Mouse (Mus musculus) CH12.LX (cell line): Measurements from ENCODE around the gene Ubtf. TPM values are rescaled to one million over a fixed set of nuclear protein-coding genes. Genes with fewer than 3 reads are reported as not detected.
A peak's percentile ranks its signal among the peaks of the same experiment; 100 is the strongest.

Experiments
- DNase-seq: peaks from one replicate; pipeline ENCODE4 v3.0.0-alpha.2; 2013; ENCODE audit errors: extremely low read depth
- H3K27ac ChIP-seq: 2 replicates; pipeline ENCODE4 v1.5.1; 2012; ENCODE audit warnings: low read depth, mild to moderate bottlenecking, control low read depth, moderate library complexity; ENCODE audit not compliant: insufficient read depth
- H3K27me3 ChIP-seq: replicated peaks from 2 replicates; pipeline ENCODE3; 2012; ENCODE audit warnings: inconsistent platforms
- H3K36me3 ChIP-seq, 2 experiments: replicated peaks in 1 of 2; 2 replicates each; pipeline versions ENCODE3 to v1.6.1; 2012; ENCODE audit warnings: inconsistent platforms in 1 of 2, low read length in 1 of 2, mild to moderate bottlenecking in 1 of 2, mixed read lengths in 1 of 2, moderate library complexity in 1 of 2; ENCODE audit not compliant: control insufficient read depth in 1 of 2, insufficient read depth in 1 of 2
- H3K4me1 ChIP-seq, 2 experiments: 2 replicates each; pipeline ENCODE4 v1.6.1; 2012; ENCODE audit warnings: inconsistent platforms in 1 of 2, moderate library complexity in 1 of 2; ENCODE audit not compliant: insufficient read depth in 2 of 2, control insufficient read depth in 1 of 2
- H3K4me2 ChIP-seq: 2 replicates; pipeline ENCODE4 v1.6.1; 2012; ENCODE audit warnings: low read depth, mild to moderate bottlenecking, control low read depth; ENCODE audit not compliant: poor library complexity, insufficient read depth, severe bottlenecking
- H3K4me3 ChIP-seq, 3 experiments: fragments of 150-350 bp in 1 of 3; sonication (generic) in 1 of 3; replicated peaks in 1 of 3; 2 replicates each; pipeline versions ENCODE3 to v1.5.1; 2011 to 2012; ENCODE audit warnings: low read depth in 2 of 3, low read length in 2 of 3, mild to moderate bottlenecking in 2 of 3, moderate library complexity in 2 of 3, control low read depth in 1 of 3, improper control_type of control experiment in 1 of 3, inconsistent platforms in 1 of 3, mixed read lengths in 1 of 3; ENCODE audit not compliant: poor library complexity in 1 of 3
- H3K79me2 ChIP-seq: replicated peaks from 2 replicates; pipeline ENCODE4 v1.6.1; 2012; ENCODE audit warnings: mild to moderate bottlenecking, moderate library complexity; ENCODE audit not compliant: control insufficient read depth, poor library complexity, insufficient read depth, severe bottlenecking; ENCODE audit errors: extremely low read depth
- H3K9ac ChIP-seq: 2 replicates; pipeline ENCODE4 v1.6.1; 2012; ENCODE audit warnings: low read depth, mild to moderate bottlenecking, control low read depth, moderate library complexity; ENCODE audit not compliant: insufficient read depth
- H3K9me3 ChIP-seq: replicated peaks from 2 replicates; pipeline ENCODE3; 2012; ENCODE audit warnings: low read length, inconsistent platforms, mixed read lengths
- BHLHE40 ChIP-seq: IDR thresholded peaks from 2 replicates; pipeline ENCODE4 v1.6.1; 2011; ENCODE audit warnings: mild to moderate bottlenecking, low read depth, low read length, improper control_type of control experiment
- CHD1 ChIP-seq: IDR thresholded peaks from 2 replicates; pipeline ENCODE4 v1.6.1; 2012; ENCODE audit warnings: low read depth, low read length, improper control_type of control experiment, inconsistent platforms
- CTCF ChIP-seq, 2 experiments: IDR thresholded peaks in 1 of 2; conservative IDR thresholded peaks in 1 of 2; 2 replicates each; pipeline ENCODE4 v1.5.1; 2011 to 2012; ENCODE audit warnings: low read depth in 2 of 2, low read length in 2 of 2, improper control_type of control experiment in 1 of 2, inconsistent platforms in 1 of 2, mild to moderate bottlenecking in 1 of 2, moderate library complexity in 1 of 2
- E2F4 ChIP-seq: IDR thresholded peaks from 2 replicates; pipeline ENCODE4 v1.6.1; 2011; ENCODE audit warnings: low read depth, low read length, improper control_type of control experiment; ENCODE audit not compliant: insufficient replicate concordance
- ELF1 ChIP-seq: IDR thresholded peaks from 2 replicates; pipeline ENCODE4 v1.6.1; 2014; ENCODE audit warnings: low read depth, mild to moderate bottlenecking, inconsistent platforms, low read length, improper control_type of control experiment
- EP300 ChIP-seq: IDR thresholded peaks from 2 replicates; pipeline ENCODE4 v1.6.1; 2011; ENCODE audit warnings: low read length, improper control_type of control experiment
- ETS1 ChIP-seq: conservative IDR thresholded peaks from 2 replicates; pipeline ENCODE4 v1.6.1; 2012; ENCODE audit warnings: low read depth, mild to moderate bottlenecking, inconsistent platforms, low read length, improper control_type of control experiment, moderate library complexity
- HCFC1 ChIP-seq: IDR thresholded peaks from 2 replicates; pipeline ENCODE4 v1.6.1; 2012; ENCODE audit warnings: low read depth, mild to moderate bottlenecking, inconsistent platforms, low read length, improper control_type of control experiment
- IRF4 ChIP-seq: IDR thresholded peaks from 2 replicates; pipeline ENCODE4 v1.6.1; 2014; ENCODE audit warnings: low read depth, mild to moderate bottlenecking, inconsistent platforms, low read length, improper control_type of control experiment
- JUND ChIP-seq: conservative IDR thresholded peaks from 2 replicates; pipeline ENCODE4 v1.6.1; 2011; ENCODE audit warnings: low read depth, low read length, improper control_type of control experiment
- KAT2A ChIP-seq: IDR thresholded peaks from 2 replicates; pipeline ENCODE4 v1.6.1; 2012; ENCODE audit warnings: low read length, improper control_type of control experiment, inconsistent platforms; ENCODE audit not compliant: insufficient replicate concordance
- MAFK ChIP-seq: IDR thresholded peaks from 2 replicates; pipeline ENCODE4 v1.6.1; 2011; ENCODE audit warnings: low read length, improper control_type of control experiment; ENCODE audit not compliant: insufficient replicate concordance
- MAX ChIP-seq: IDR thresholded peaks from 2 replicates; pipeline ENCODE4 v1.6.1; 2011; ENCODE audit warnings: low read length, improper control_type of control experiment
- MAZ ChIP-seq: IDR thresholded peaks from 2 replicates; pipeline ENCODE4 v1.6.1; 2012; ENCODE audit warnings: low read depth, mild to moderate bottlenecking, inconsistent platforms, low read length, improper control_type of control experiment, moderate library complexity
- MEF2A ChIP-seq: IDR thresholded peaks from 2 replicates; pipeline ENCODE4 v1.6.1; 2014; ENCODE audit warnings: low read depth, mild to moderate bottlenecking, inconsistent platforms, low read length, improper control_type of control experiment, borderline replicate concordance
- MXI1 ChIP-seq: IDR thresholded peaks from 2 replicates; pipeline ENCODE4 v1.6.1; 2011; ENCODE audit warnings: mild to moderate bottlenecking, low read depth, low read length, improper control_type of control experiment
- MYC ChIP-seq: IDR thresholded peaks from 2 replicates; pipeline ENCODE4 v1.6.1; 2011; ENCODE audit warnings: low read depth, mild to moderate bottlenecking, improper control_type of control experiment, low read length
- NELFE ChIP-seq: IDR thresholded peaks from 2 replicates; pipeline ENCODE4 v1.6.1; 2011; ENCODE audit warnings: low read depth, low read length, improper control_type of control experiment
- NRF1 ChIP-seq: IDR thresholded peaks from 2 replicates; pipeline ENCODE4 v1.6.1; 2014; ENCODE audit warnings: low read depth, mild to moderate bottlenecking, inconsistent platforms, low read length, improper control_type of control experiment, moderate library complexity
- PAX5 ChIP-seq: IDR thresholded peaks from 2 replicates; pipeline ENCODE4 v1.6.1; 2012; ENCODE audit warnings: low read length, inconsistent platforms, mixed read lengths
- POLR2A ChIP-seq: IDR thresholded peaks from 2 replicates; pipeline ENCODE4 v1.6.1; 2011; ENCODE audit warnings: low read depth, mild to moderate bottlenecking, improper control_type of control experiment, low read length
- POLR2AphosphoS2 ChIP-seq: IDR thresholded peaks from 2 replicates; pipeline ENCODE4 v1.6.1; 2011; ENCODE audit warnings: low read depth, low read length, improper control_type of control experiment
- RAD21 ChIP-seq: IDR thresholded peaks from 2 replicates; pipeline ENCODE4 v1.6.1; 2011; ENCODE audit warnings: low read depth, mild to moderate bottlenecking, low read length, improper control_type of control experiment, moderate library complexity
- RCOR1 ChIP-seq: conservative IDR thresholded peaks from 2 replicates; pipeline ENCODE4 v1.6.1; 2012; ENCODE audit warnings: low read depth, mild to moderate bottlenecking, inconsistent platforms, low read length, improper control_type of control experiment
- SIN3A ChIP-seq: IDR thresholded peaks from 2 replicates; pipeline ENCODE4 v1.6.1; 2012; ENCODE audit warnings: low read length, improper control_type of control experiment, inconsistent platforms
- SMC3 ChIP-seq: IDR thresholded peaks from 2 replicates; pipeline ENCODE4 v1.6.1; 2011; ENCODE audit warnings: low read depth, low read length, improper control_type of control experiment
- TBP ChIP-seq: conservative IDR thresholded peaks from 2 replicates; pipeline ENCODE4 v1.6.1; 2011; ENCODE audit warnings: low read depth, low read length, improper control_type of control experiment
- TCF12 ChIP-seq: IDR thresholded peaks from 2 replicates; pipeline ENCODE4 v1.6.1; 2014; ENCODE audit warnings: low read depth, mild to moderate bottlenecking, inconsistent platforms, low read length, improper control_type of control experiment
- UBTF ChIP-seq: IDR thresholded peaks from 2 replicates; pipeline ENCODE4 v1.6.1; 2012; ENCODE audit warnings: low read depth, mild to moderate bottlenecking, inconsistent platforms, low read length, improper control_type of control experiment, moderate library complexity
- USF2 ChIP-seq: conservative IDR thresholded peaks from 2 replicates; pipeline ENCODE4 v1.6.1; 2011; ENCODE audit warnings: low read depth, low read length, improper control_type of control experiment
- ZC3H11A ChIP-seq: IDR thresholded peaks from 2 replicates; pipeline ENCODE4 v1.6.1; 2012; ENCODE audit warnings: low read depth, mild to moderate bottlenecking, inconsistent platforms, low read length, improper control_type of control experiment
- ZKSCAN1 ChIP-seq: IDR thresholded peaks from 2 replicates; pipeline ENCODE4 v1.6.1; 2012; ENCODE audit warnings: low read depth, inconsistent platforms, low read length, improper control_type of control experiment, borderline replicate concordance
- ZMIZ1 ChIP-seq: IDR thresholded peaks from 2 replicates; pipeline ENCODE4 v1.6.1; 2012; ENCODE audit warnings: low read depth, mild to moderate bottlenecking, inconsistent platforms, low read length, improper control_type of control experiment
- dilution Hi-C: fragments of 300-500 bp; cut with MboI; formaldehyde crosslinking; loops from 2 replicates; pipeline ENCODE4 v1.14.3; 2020; ENCODE audit warnings: low sequenced_read_pairs; ENCODE audit not compliant: extremely low pct_unique_long_range_greater_than_20kb, extremely low pct_ligation_motif_present
- in situ Hi-C: fragments of 300-500 bp; cut with MboI; formaldehyde crosslinking; loops from 3 replicates; pipeline ENCODE4 v1.14.3; 2019; ENCODE audit warnings: low sequenced_read_pairs, low pct_ligation_motif_present, low pct_unique_long_range_greater_than_20kb, mixed read lengths
- polyA plus RNA-seq: library from polyadenylated mRNA; unstranded; fragments of >175 nt; gene quantifications from 2 replicates; pipeline ENCODE4 v1.2.1, GENCODE M21; 2012; ENCODE audit warnings: low read depth; ENCODE audit not compliant: insufficient read length
- total RNA-seq, 2 experiments: library from RNA; depleted of rRNA; stranded (reverse); fragments of 300-350 nt in 1 of 2; fragments of >200 nt in 1 of 2; gene quantifications; 2 replicates each; pipeline ENCODE4 v1.2.3; 2012 to 2014

Ubtf gene
- total and polyA plus RNA-seq, 3 experiments, result 89.9 to 126 (median 124) TPM

GRCm38 (mm10) chr11:102369263-102369662 lies 49.7 kb upstream of the Ubtf start:
- Histone ChIP-seq H3K4me3 (no peak overlapping the region), H3K9me3 (no peaks in the 10 kb centered on the region), H3K27ac (no peak overlapping the region), H3K4me2 (no peak overlapping the region), H3K79me2 (no peaks in the 10 kb centered on the region), H3K36me3 (no peaks in the 10 kb centered on the region)
- dilution Hi-C loops, result no loop called here
- no peak for DNase-seq
- in situ Hi-C loops, result no loop called here
- TF ChIP-seq MAZ, result no peak
- no peak for TF ChIP-seq RAD21
- TF ChIP-seq BHLHE40, result no peak
- TF ChIP-seq USF2, result no peak
- no peak for TF ChIP-seq MEF2A
- no peak for TF ChIP-seq MAFK
- TF ChIP-seq ELF1, result no peak
- no peak for TF ChIP-seq NRF1
- no peak for TF ChIP-seq POLR2AphosphoS2
- TF ChIP-seq JUND, result no peak
- no peak for TF ChIP-seq ETS1
- TF ChIP-seq ZC3H11A, result no peak
- TF ChIP-seq ZKSCAN1, result no peak
- no peak for TF ChIP-seq IRF4
- TF ChIP-seq SMC3, result no peak
- TF ChIP-seq, all 38 proteins: peak for 0
- H3K9ac ChIP-seq, result no peak overlapping the region
- peaks cover 50 to 81% of the 10 kb centered on the region in 2 experiments for H3K4me1 ChIP-seq
- peaks cover 65% of the 10 kb centered on the region for H3K27me3 ChIP-seq

DNA sequence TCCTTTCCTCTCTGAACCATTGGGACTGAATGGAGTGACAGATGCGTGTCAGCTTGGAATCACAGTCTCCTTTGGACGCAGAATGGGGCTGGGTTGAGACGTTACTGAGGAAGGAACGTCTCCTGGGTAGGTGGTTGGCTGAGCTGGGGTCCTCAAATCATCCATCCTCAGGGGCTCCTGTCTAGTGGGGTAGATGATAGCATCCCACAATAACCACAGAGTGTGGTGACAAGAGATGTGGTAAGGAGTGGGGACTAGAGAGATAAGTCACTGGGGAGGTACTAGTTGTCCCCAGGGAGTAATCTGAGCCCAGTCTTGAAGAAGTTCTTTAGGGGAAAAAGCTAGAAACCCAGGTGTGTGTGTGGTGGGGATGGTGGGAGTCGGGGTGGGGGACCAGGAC lies 48.8 kb upstream of the Ubtf start:
- H3K27ac ChIP-seq, result no peak overlapping the region
- DNase-seq, result no peak
- 0 out of 2 replicates have a peak overlapping the region, but pooled peaks have one; percentile 2 for H3K4me2 ChIP-seq
- H3K9me3 ChIP-seq, result no peaks in the 10 kb centered on the region
- no peaks in the 10 kb centered on the region for H3K36me3 ChIP-seq
- no peak overlapping the region for H3K9ac ChIP-seq
- H3K27me3 ChIP-seq, result peaks cover 69% of the 10 kb centered on the region
- H3K4me3 ChIP-seq, result peak overlapping the region in 1 of 3 experiments; percentile 21
- in situ Hi-C loops, result no loop called here
- TF ChIP-seq ZC3H11A (no peak), SIN3A (peak; percentile 39; the same call in 1 of the 2 replicates), KAT2A (0 out of 2 replicates have a peak, but pooled peaks have one; percentile 44), NRF1 (no peak), RCOR1 (no peak), MEF2A (no peak), IRF4 (peak; percentile 65; the same call in 1 of the 2 replicates), E2F4 (no peak), PAX5 (no peak), MAFK (peak; percentile 90), NELFE (no peak), MXI1 (no peak), CTCF (conservative IDR thresholded peaks at IDR 0.05 in 1 of 2, IDR thresholded peaks at IDR 0.05 in 1 of 2; ENCODE audit: low read depth in 2 of 2, low read length in 2 of 2) (no peak), HCFC1 (no peak), TCF12 (peak; percentile 91), ZMIZ1 (no peak), TBP (no peak), ETS1 (peak; percentile 44), BHLHE40 (peak; percentile 79), CHD1 (no peak), POLR2A (no peak), MAX (no peak), EP300 (peak; percentile 77), UBTF (no peak), MYC (no peak)
- TF ChIP-seq, all 38 proteins: peak for 8
- dilution Hi-C loops, result no loop called here
- Histone ChIP-seq H3K79me2 (no peaks in the 10 kb centered on the region), H3K4me1 (peaks cover 52 to 81% of the 10 kb centered on the region in 2 experiments)
